Mouse (Mus musculus) heart, embryonic 13.5 days (tissue): ENCODE measurements around the gene Xdh. TPM values are rescaled to one million over a fixed set of nuclear protein-coding genes. Genes with fewer than 3 reads are reported as not detected.

Source experiments
- ATAC-seq: fragments of 200-750 bp; cut with Nextera tagmentation; 2 replicates; pipeline ENCODE4 v1.8.0; 2017; ENCODE audit warnings: moderate TSS enrichment; ENCODE audit not compliant: insufficient number of reproducible peaks, low FRiP score, low TSS enrichment; ENCODE audit errors: extremely low read depth
- H3K27ac ChIP-seq: fragments of 300-500 bp; sonication (generic); replicated peaks from 2 replicates; pipeline ENCODE4 v1.5.1; 2015; ENCODE audit warnings: moderate library complexity, mild to moderate bottlenecking, inconsistent platforms
- H3K27me3 ChIP-seq: fragments of 300-500 bp; sonication (generic); replicated peaks from 2 replicates; pipeline ENCODE4 v1.6.1; 2015; ENCODE audit warnings: mild to moderate bottlenecking, inconsistent platforms
- H3K36me3 ChIP-seq: fragments of 300-500 bp; sonication (generic); 2 replicates; pipeline ENCODE4 v1.6.1; 2015; ENCODE audit warnings: mild to moderate bottlenecking, inconsistent platforms
- H3K4me1 ChIP-seq: fragments of 300-500 bp; sonication (generic); 2 replicates; pipeline ENCODE4 v1.6.1; 2015; ENCODE audit warnings: inconsistent platforms
- H3K4me2 ChIP-seq: fragments of 300-500 bp; sonication (generic); 2 replicates; pipeline ENCODE4 v1.6.1; 2015; ENCODE audit warnings: inconsistent platforms, mild to moderate bottlenecking, moderate library complexity
- H3K4me3 ChIP-seq: fragments of 300-500 bp; sonication (generic); 2 replicates; pipeline ENCODE4 v1.5.1; 2015; ENCODE audit warnings: moderate library complexity, mild to moderate bottlenecking, inconsistent platforms
- H3K9ac ChIP-seq: fragments of 300-500 bp; sonication (generic); 2 replicates; pipeline ENCODE4 v1.6.1; 2015; ENCODE audit warnings: inconsistent platforms, mild to moderate bottlenecking, moderate library complexity
- H3K9me3 ChIP-seq: fragments of 300-500 bp; sonication (generic); 2 replicates; pipeline ENCODE4 v1.6.1; 2016; ENCODE audit warnings: inconsistent platforms
- WGBS: fragments of 180-500 bp; shearing (Covaris S2); methylation state at CpG from one replicate; pipeline ENCODE4 v1.1.7; 2015; ENCODE audit warnings: mixed read lengths; 5-methylcytosine and 5-hydroxymethylcytosine counted together
- polyA plus RNA-seq: library from polyadenylated mRNA; unstranded; fragments of >200 nt; fragmentation: Nextera tagmentation; extraction: Ambion mirVana; gene quantifications from 2 replicates; pipeline ENCODE4 v1.2.1, GENCODE M21; 2015

The Xdh gene
- polyA plus RNA-seq, 1 experiment from 2014 or later: 0.33 TPM

DNA sequence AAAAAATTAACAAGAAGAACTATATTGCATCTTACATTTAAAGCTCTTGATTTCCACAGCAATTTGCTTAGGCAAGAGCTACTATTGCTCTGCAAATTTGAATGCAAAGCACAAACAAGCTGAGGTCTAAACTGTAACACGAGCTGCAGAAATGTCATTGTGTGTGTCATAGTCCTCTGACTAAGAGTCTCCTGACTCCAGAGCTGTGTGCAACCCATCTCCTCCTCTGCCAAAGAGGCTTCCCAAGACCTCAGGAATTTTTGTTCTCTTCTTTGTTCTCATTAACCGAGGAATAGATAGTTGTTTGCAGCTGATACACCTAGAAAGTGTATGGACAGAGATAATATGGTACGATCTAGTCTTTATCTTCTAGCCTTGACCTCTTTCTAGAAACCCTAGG is 8.2 kb downstream of the Xdh start:
- 57% methylated on average over 3 of the region's 3 CpGs for WGBS
- Histone ChIP-seq H3K27me3 (no peaks in the 10 kb centered on the region; the same call in none of the 2 replicates), H3K4me3 (no peak overlapping the region), H3K4me2 (no peak overlapping the region), H3K9me3 (no peaks in the 10 kb centered on the region), H3K9ac (no peak overlapping the region), H3K4me1 (peaks cover 6% of the 10 kb centered on the region), H3K36me3 (no peaks in the 10 kb centered on the region), H3K27ac (no peak overlapping the region)
- ATAC-seq: no peak

DNA sequence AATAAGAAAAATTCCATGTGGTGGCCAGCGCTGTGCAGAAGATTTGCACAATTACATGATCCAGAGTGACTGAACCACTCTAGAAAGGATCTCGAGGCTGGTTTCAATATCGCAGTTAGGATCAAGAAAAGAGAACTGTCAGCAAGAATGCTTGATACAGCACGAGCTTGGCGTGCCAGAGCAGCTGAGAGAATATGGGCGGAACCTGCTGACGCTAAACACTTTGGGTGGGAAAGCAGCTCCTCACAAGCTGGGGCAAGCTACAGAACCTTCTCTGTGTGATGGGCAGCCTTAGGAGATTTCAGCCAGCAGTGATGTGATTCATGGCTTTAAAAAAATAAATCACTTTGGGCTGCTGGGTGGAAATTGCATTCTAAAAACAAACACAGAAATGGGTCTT is 12.9 kb downstream of the Xdh start:
- H3K36me3 ChIP-seq: no peaks in the 10 kb centered on the region
- H3K9ac ChIP-seq: no peak overlapping the region
- H3K9me3 ChIP-seq: no peaks in the 10 kb centered on the region
- WGBS: 62% methylated on average over 7 of the region's 7 CpGs
- H3K27me3 ChIP-seq: no peaks in the 10 kb centered on the region; the same call in none of the 2 replicates
- H3K4me1 ChIP-seq: peaks cover under 1% of the 10 kb centered on the region; the same call in 1 of the 2 replicates
- H3K27ac ChIP-seq: no peak overlapping the region
- H3K4me3 ChIP-seq: no peak overlapping the region
- no peak for ATAC-seq
- no peak overlapping the region for H3K4me2 ChIP-seq

- WGBS: 68% methylated on average over 4 of the region's 4 CpGs
- Histone ChIP-seq H3K9me3 (peaks cover 3% of the 10 kb centered on the region; the same call in 1 of the 2 replicates), H3K4me1 (no peaks in the 10 kb centered on the region), H3K36me3 (no peaks in the 10 kb centered on the region), H3K27ac (no peak overlapping the region), H3K4me2 (no peak overlapping the region), H3K9ac (no peak overlapping the region), H3K4me3 (no peak overlapping the region), H3K27me3 (no peaks in the 10 kb centered on the region; the same call in none of the 2 replicates)
- no peak for ATAC-seq
Measured at GRCm38 (mm10) chr17:73935163-73935562, 14.8 kb downstream of the Xdh start.

GRCm38 (mm10) chr17:73934281-73934680 is 15.7 kb downstream of the Xdh start:
- H3K27me3 ChIP-seq: no peaks in the 10 kb centered on the region; the same call in none of the 2 replicates
- H3K27ac ChIP-seq: no peak overlapping the region
- WGBS: 62% methylated on average over 4 of the region's 4 CpGs
- H3K4me3 ChIP-seq: no peak overlapping the region
- H3K9me3 ChIP-seq: peaks cover 3% of the 10 kb centered on the region; the same call in 1 of the 2 replicates
- no peaks in the 10 kb centered on the region for H3K4me1 ChIP-seq
- no peak overlapping the region for H3K4me2 ChIP-seq
- no peaks in the 10 kb centered on the region for H3K36me3 ChIP-seq
- no peak overlapping the region for H3K9ac ChIP-seq
- no peak for ATAC-seq

DNA sequence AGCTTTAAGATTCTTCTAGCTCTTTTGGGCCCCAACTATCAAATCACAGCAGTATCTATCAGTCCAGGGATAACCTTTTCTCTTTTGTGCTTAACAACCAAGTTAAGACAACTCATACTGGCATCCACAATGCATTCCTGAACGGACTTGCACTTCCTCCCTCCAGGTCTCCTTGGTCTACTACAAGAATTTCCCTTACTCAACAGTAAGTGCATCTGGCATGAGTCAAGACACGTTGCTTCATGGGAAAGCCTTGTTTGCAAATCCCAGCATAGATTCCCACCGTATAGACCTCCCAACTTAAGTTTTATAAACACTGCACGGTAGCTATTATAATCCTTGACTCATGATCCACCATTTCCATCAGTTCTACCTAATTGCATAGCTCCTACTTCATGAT is 16.4 kb downstream of the Xdh start:
- no peak for ATAC-seq
- H3K27me3 ChIP-seq: no peaks in the 10 kb centered on the region; the same call in 1 of the 2 replicates
- H3K36me3 ChIP-seq: no peaks in the 10 kb centered on the region
- no peak overlapping the region for H3K27ac ChIP-seq
- H3K4me3 ChIP-seq: no peak overlapping the region
- peaks cover 3% of the 10 kb centered on the region; the same call in 1 of the 2 replicates for H3K9me3 ChIP-seq
- WGBS: 68% methylated on average over 4 of the region's 4 CpGs
- no peak overlapping the region for H3K9ac ChIP-seq
- no peaks in the 10 kb centered on the region for H3K4me1 ChIP-seq
- H3K4me2 ChIP-seq: no peak overlapping the region

GRCm38 (mm10) chr17:73932497-73933059 is 17.4 kb downstream of the Xdh start:
- H3K9ac ChIP-seq: no peak overlapping the region
- H3K4me1 ChIP-seq: no peaks in the 10 kb centered on the region
- no peaks in the 10 kb centered on the region; the same call in 1 of the 2 replicates for H3K27me3 ChIP-seq
- no peak for ATAC-seq
- peaks cover 3% of the 10 kb centered on the region; the same call in 1 of the 2 replicates for H3K9me3 ChIP-seq
- no peak overlapping the region for H3K4me2 ChIP-seq
- no peaks in the 10 kb centered on the region for H3K36me3 ChIP-seq
- no peak overlapping the region for H3K27ac ChIP-seq
- no peak overlapping the region for H3K4me3 ChIP-seq
- 50% methylated on average over 4 of the region's 4 CpGs for WGBS

DNA sequence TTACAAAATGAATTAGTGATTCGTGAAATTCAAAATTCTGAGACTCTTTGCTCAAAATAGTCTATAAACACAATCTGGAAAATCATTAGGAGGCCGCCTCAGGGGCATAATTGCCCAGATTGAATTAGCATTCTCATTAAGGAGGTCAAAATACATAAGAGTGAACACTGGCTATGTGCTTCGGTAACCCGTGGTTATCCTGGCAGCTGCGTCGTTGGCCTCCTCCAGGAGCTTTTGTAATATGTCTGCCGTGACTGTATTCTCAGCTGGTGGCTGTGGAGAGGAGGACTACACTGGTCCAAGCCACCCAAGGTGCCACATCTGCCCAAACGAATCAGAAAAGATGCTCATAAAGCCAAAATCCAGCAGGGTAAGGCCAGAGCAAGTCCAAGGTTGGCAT is 30.5 kb downstream of the Xdh start:
- no peak overlapping the region for H3K9ac ChIP-seq
- no peak overlapping the region for H3K27ac ChIP-seq
- ATAC-seq: no peak
- no peaks in the 10 kb centered on the region for H3K27me3 ChIP-seq
- WGBS: 82% methylated on average over 8 of the region's 8 CpGs
- no peaks in the 10 kb centered on the region for H3K36me3 ChIP-seq
- H3K4me3 ChIP-seq: no peak overlapping the region
- H3K4me2 ChIP-seq: no peak overlapping the region
- H3K4me1 ChIP-seq: no peaks in the 10 kb centered on the region
- H3K9me3 ChIP-seq: no peaks in the 10 kb centered on the region

DNA sequence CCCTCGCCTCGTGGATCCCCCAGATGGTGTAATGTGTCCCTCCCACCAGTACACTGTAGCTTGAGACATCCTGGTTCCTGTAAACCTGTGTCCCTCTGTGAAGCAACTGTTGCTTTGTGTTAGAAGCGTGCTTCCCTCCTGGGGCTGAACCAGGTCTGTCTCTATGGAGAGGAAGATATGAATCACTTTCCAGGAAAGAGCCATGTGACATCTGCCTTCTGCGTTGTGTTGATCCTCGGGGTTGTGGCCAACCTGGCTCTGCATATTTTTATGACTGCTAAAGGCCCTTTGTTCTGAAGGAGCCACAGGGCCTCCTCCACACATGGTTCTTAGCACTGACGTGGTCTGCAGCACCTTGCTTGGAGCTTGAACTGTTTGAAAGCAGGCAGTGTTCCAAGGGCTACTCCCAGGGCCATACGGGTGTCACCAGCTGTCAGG is 31.0 kb downstream of the Xdh start:
- no peaks in the 10 kb centered on the region for H3K27me3 ChIP-seq
- no peaks in the 10 kb centered on the region for H3K9me3 ChIP-seq
- no peaks in the 10 kb centered on the region for H3K4me1 ChIP-seq
- H3K9ac ChIP-seq: no peak overlapping the region
- WGBS: 59% methylated on average over 7 of the region's 7 CpGs
- no peak overlapping the region for H3K27ac ChIP-seq
- no peaks in the 10 kb centered on the region for H3K36me3 ChIP-seq
- no peak overlapping the region for H3K4me3 ChIP-seq
- no peak for ATAC-seq
- no peak overlapping the region for H3K4me2 ChIP-seq

GRCm38 (mm10) chr17:73918138-73918537 is 31.9 kb downstream of the Xdh start:
- 73% methylated on average over 3 of the region's 3 CpGs for WGBS
- H3K4me2 ChIP-seq: no peak overlapping the region
- H3K4me1 ChIP-seq: no peaks in the 10 kb centered on the region
- 0 out of 2 replicates have a peak, but pooled peaks cover 3% of the 10 kb centered on the region for H3K27me3 ChIP-seq
- no peak for ATAC-seq
- H3K36me3 ChIP-seq: no peaks in the 10 kb centered on the region
- no peak overlapping the region for H3K4me3 ChIP-seq
- H3K9me3 ChIP-seq: no peaks in the 10 kb centered on the region
- no peak overlapping the region for H3K9ac ChIP-seq
- no peak overlapping the region for H3K27ac ChIP-seq

DNA sequence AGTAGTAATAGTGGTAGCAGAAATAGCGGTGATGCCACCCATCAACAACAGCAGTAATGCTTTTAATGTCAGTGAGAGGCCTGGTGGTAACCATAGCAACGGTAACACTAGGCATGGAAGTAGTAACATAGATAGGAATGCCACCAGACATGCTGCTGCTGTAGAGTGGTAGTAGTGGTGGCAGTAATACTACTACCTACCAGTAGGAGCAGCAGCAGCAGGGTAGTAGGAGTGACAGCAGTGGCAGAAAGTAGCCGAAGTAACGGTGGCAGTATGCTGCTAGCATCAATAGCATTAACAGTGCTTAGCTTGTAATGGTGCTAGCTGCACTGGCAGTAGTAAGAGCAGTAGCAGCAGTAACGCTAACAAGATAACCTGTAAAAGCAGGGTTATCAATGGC is 32.3 kb downstream of the Xdh start:
- H3K9me3 ChIP-seq: no peaks in the 10 kb centered on the region
- no peaks in the 10 kb centered on the region for H3K36me3 ChIP-seq
- ATAC-seq: no peak
- no peak overlapping the region for H3K27ac ChIP-seq
- 67% methylated on average over 5 of the region's 5 CpGs for WGBS
- H3K27me3 ChIP-seq: peaks cover 4% of the 10 kb centered on the region; the same call in 1 of the 2 replicates
- no peak overlapping the region for H3K9ac ChIP-seq
- no peaks in the 10 kb centered on the region for H3K4me1 ChIP-seq
- H3K4me2 ChIP-seq: no peak overlapping the region
- no peak overlapping the region for H3K4me3 ChIP-seq

DNA sequence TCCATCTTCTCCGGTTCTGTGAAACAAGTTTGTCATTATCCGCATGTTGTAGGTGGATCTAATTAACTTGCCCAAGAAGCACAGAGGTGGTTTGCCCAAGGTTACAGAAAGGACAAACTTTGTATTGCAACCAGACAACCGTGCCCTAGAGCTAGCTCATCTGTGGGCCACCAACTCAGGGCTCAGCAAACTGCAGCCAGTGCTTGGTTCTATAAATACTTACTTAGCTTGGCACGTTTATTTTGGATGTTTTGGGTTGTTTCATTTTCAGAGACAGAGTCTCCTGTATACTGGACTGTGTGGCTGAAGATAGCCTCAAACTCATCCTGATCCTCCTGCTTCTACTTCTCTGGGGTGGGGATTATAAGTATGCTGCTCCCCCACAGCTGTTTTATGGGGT is 35.3 kb downstream of the Xdh start:
- no peak overlapping the region for H3K9ac ChIP-seq
- no peaks in the 10 kb centered on the region for H3K36me3 ChIP-seq
- H3K4me3 ChIP-seq: no peak overlapping the region
- no peaks in the 10 kb centered on the region for H3K4me1 ChIP-seq
- H3K4me2 ChIP-seq: no peak overlapping the region
- no peak for ATAC-seq
- peaks cover 6% of the 10 kb centered on the region; the same call in 1 of the 2 replicates for H3K27me3 ChIP-seq
- WGBS: 58% methylated on average over 4 of the region's 4 CpGs
- no peaks in the 10 kb centered on the region for H3K9me3 ChIP-seq
- H3K27ac ChIP-seq: no peak overlapping the region

- no peak for ATAC-seq
- WGBS: 77% methylated on average over 8 of the region's 8 CpGs
- no peak overlapping the region for H3K4me3 ChIP-seq
- no peak overlapping the region for H3K4me2 ChIP-seq
- no peaks in the 10 kb centered on the region for H3K9me3 ChIP-seq
- H3K27me3 ChIP-seq: peaks cover 4% of the 10 kb centered on the region; the same call in 1 of the 2 replicates
- no peaks in the 10 kb centered on the region for H3K4me1 ChIP-seq
- no peak overlapping the region for H3K9ac ChIP-seq
- no peak overlapping the region for H3K27ac ChIP-seq
- no peaks in the 10 kb centered on the region for H3K36me3 ChIP-seq
Measured at GRCm38 (mm10) chr17:73906076-73906475, 43.9 kb downstream of the Xdh start.
